Mouse (Mus musculus): Measurements from ENCODE around the gene 4921530L21Rik. TPM values are rescaled to one million over a fixed set of nuclear protein-coding genes. Genes with fewer than 3 reads are reported as not detected.

Gene 4921530L21Rik
- not detected in 2 replicates for total RNA-seq (2012; rRNA removed)

- no peak for DNase-seq (ENCODE audit: low read depth, low spot score)
- Histone ChIP-seq H3K4me1 (ENCODE audit: control insufficient read depth in 2 of 2, insufficient read depth in 2 of 2, low read length in 2 of 2, poor library complexity in 1 of 2) (no peaks in the 10 kb centered on the region), H3K27ac (ENCODE audit: insufficient read depth, low read depth, low read length, poor library complexity, severe bottlenecking) (no peak within 1 kb of the TSS), H3K36me3 (ENCODE audit: control insufficient read depth, insufficient read depth, low read length, poor library complexity, severe bottlenecking) (no peaks in the 10 kb centered on the region), H3K9me3 (ENCODE audit: control insufficient read depth, insufficient read depth, low read depth, low read length) (no peaks in the 10 kb centered on the region), H3K4me3 (ENCODE audit: insufficient read depth in 1 of 2, low read depth in 1 of 2, low read length in 2 of 2, poor library complexity in 1 of 2, severe bottlenecking in 1 of 2) (no peak within 1 kb of the TSS), H3K9ac (ENCODE audit: insufficient read depth, low read depth, low read length, poor library complexity, severe bottlenecking) (no peak within 1 kb of the TSS)
- in situ Hi-C loops (cut with MboI; ENCODE audit: low sequenced_read_pairs in 2 of 2, unreplicated experiment in 2 of 2): no loop called here
- TF ChIP-seq ZC3H11A (IDR thresholded peaks at IDR 0.05; ENCODE audit: borderline replicate concordance, low read depth, low read length) (no peak), CHD2 (IDR thresholded peaks at IDR 0.05; ENCODE audit: low read depth, low read length) (no peak), HCFC1 (IDR thresholded peaks at IDR 0.05; ENCODE audit: borderline replicate concordance, insufficient read depth, low read length) (no peak), ZNF384 (IDR thresholded peaks at IDR 0.05; ENCODE audit: low read depth, low read length) (no peak), MAFK (IDR thresholded peaks at IDR 0.05; ENCODE audit: insufficient read depth, low read depth, low read length) (no peak)
Measured at GRCm38 (mm10) chr14:95880954-95881353, at the start of gene 4921530L21Rik. Gene 4921530L21Rik (plus strand): TSS chr14:95881254.

- DNase-seq (ENCODE audit: low read depth, low spot score): peak; percentile 24
- in situ Hi-C loops (cut with MboI; ENCODE audit: low sequenced_read_pairs in 2 of 2, unreplicated experiment in 2 of 2): no loop called here
- no peak for TF ChIP-seq HCFC1 (IDR thresholded peaks at IDR 0.05; ENCODE audit: borderline replicate concordance, insufficient read depth, low read length)
- peak; percentile 91 for TF ChIP-seq ZNF384 (IDR thresholded peaks at IDR 0.05; ENCODE audit: low read depth, low read length)
Measured at GRCm38 (mm10) chr14:95833866-95834265, 47.2 kb upstream of the 4921530L21Rik start.

GRCm38 (mm10) chr14:95862981-95863380, 18.1 kb upstream of the 4921530L21Rik start:
- H3K9ac ChIP-seq (ENCODE audit: insufficient read depth, low read depth, low read length, poor library complexity, severe bottlenecking): no peak overlapping the region
- in situ Hi-C loops (cut with MboI; ENCODE audit: low sequenced_read_pairs in 2 of 2, unreplicated experiment in 2 of 2): no loop called here
- no peaks in the 10 kb centered on the region for H3K9me3 ChIP-seq (ENCODE audit: control insufficient read depth, insufficient read depth, low read depth, low read length)
- DNase-seq (ENCODE audit: low read depth, low spot score): no peak
- H3K4me3 ChIP-seq (ENCODE audit: insufficient read depth in 1 of 2, low read depth in 1 of 2, low read length in 2 of 2, poor library complexity in 1 of 2, severe bottlenecking in 1 of 2): no peak overlapping the region
- no peaks in the 10 kb centered on the region for H3K36me3 ChIP-seq (ENCODE audit: control insufficient read depth, insufficient read depth, low read length, poor library complexity, severe bottlenecking)
- H3K4me1 ChIP-seq (ENCODE audit: control insufficient read depth in 2 of 2, insufficient read depth in 2 of 2, low read length in 2 of 2, poor library complexity in 1 of 2): no peaks in the 10 kb centered on the region
- TF ChIP-seq ZC3H11A (IDR thresholded peaks at IDR 0.05; ENCODE audit: borderline replicate concordance, low read depth, low read length): no peak
- no peak overlapping the region for H3K27ac ChIP-seq (ENCODE audit: insufficient read depth, low read depth, low read length, poor library complexity, severe bottlenecking)

More at GRCm38 (mm10) chr14:95833866-95834265, 47.2 kb upstream of the 4921530L21Rik start:
- H3K9me3 ChIP-seq (ENCODE audit: control insufficient read depth, insufficient read depth, low read depth, low read length): no peaks in the 10 kb centered on the region
- H3K9ac ChIP-seq (ENCODE audit: insufficient read depth, low read depth, low read length, poor library complexity, severe bottlenecking): no peak overlapping the region
- no peak overlapping the region for H3K4me3 ChIP-seq (ENCODE audit: insufficient read depth in 1 of 2, low read depth in 1 of 2, low read length in 2 of 2, poor library complexity in 1 of 2, severe bottlenecking in 1 of 2)
- peaks cover 2 to 3% of the 10 kb centered on the region in 2 experiments; a peak in 2 of 4 replicates for H3K4me1 ChIP-seq (ENCODE audit: control insufficient read depth in 2 of 2, insufficient read depth in 2 of 2, low read length in 2 of 2, poor library complexity in 1 of 2)
- H3K36me3 ChIP-seq (ENCODE audit: control insufficient read depth, insufficient read depth, low read length, poor library complexity, severe bottlenecking): no peaks in the 10 kb centered on the region
- H3K27ac ChIP-seq (ENCODE audit: insufficient read depth, low read depth, low read length, poor library complexity, severe bottlenecking): peak overlapping the region; percentile 70; the same call in 1 of the 2 replicates

GRCm38 (mm10) chr14:95865676-95866416, 15.2 kb upstream of the 4921530L21Rik start:
- H3K4me1 ChIP-seq (ENCODE audit: control insufficient read depth in 2 of 2, insufficient read depth in 2 of 2, low read length in 2 of 2, poor library complexity in 1 of 2): no peaks in the 10 kb centered on the region
- in situ Hi-C loops (cut with MboI; ENCODE audit: low sequenced_read_pairs in 2 of 2, unreplicated experiment in 2 of 2): no loop called here
- H3K9ac ChIP-seq (ENCODE audit: insufficient read depth, low read depth, low read length, poor library complexity, severe bottlenecking): no peak overlapping the region
- H3K4me3 ChIP-seq (ENCODE audit: insufficient read depth in 1 of 2, low read depth in 1 of 2, low read length in 2 of 2, poor library complexity in 1 of 2, severe bottlenecking in 1 of 2): no peak overlapping the region
- no peaks in the 10 kb centered on the region for H3K9me3 ChIP-seq (ENCODE audit: control insufficient read depth, insufficient read depth, low read depth, low read length)
- no peak overlapping the region for H3K27ac ChIP-seq (ENCODE audit: insufficient read depth, low read depth, low read length, poor library complexity, severe bottlenecking)
- TF ChIP-seq HCFC1 (IDR thresholded peaks at IDR 0.05; ENCODE audit: borderline replicate concordance, insufficient read depth, low read length): no peak
- DNase-seq (ENCODE audit: low read depth, low spot score): no peak
- H3K36me3 ChIP-seq (ENCODE audit: control insufficient read depth, insufficient read depth, low read length, poor library complexity, severe bottlenecking): no peaks in the 10 kb centered on the region

- Histone ChIP-seq H3K4me1 (ENCODE audit: control insufficient read depth in 2 of 2, insufficient read depth in 2 of 2, low read length in 2 of 2, poor library complexity in 1 of 2) (no peaks in the 10 kb centered on the region; a peak in 1 of 4 replicates), H3K9me3 (ENCODE audit: control insufficient read depth, insufficient read depth, low read depth, low read length) (no peaks in the 10 kb centered on the region), H3K9ac (ENCODE audit: insufficient read depth, low read depth, low read length, poor library complexity, severe bottlenecking) (no peak overlapping the region), H3K4me3 (ENCODE audit: insufficient read depth in 1 of 2, low read depth in 1 of 2, low read length in 2 of 2, poor library complexity in 1 of 2, severe bottlenecking in 1 of 2) (no peak overlapping the region), H3K27ac (ENCODE audit: insufficient read depth, low read depth, low read length, poor library complexity, severe bottlenecking) (no peak overlapping the region), H3K36me3 (ENCODE audit: control insufficient read depth, insufficient read depth, low read length, poor library complexity, severe bottlenecking) (no peaks in the 10 kb centered on the region)
- no peak for TF ChIP-seq ZNF384 (IDR thresholded peaks at IDR 0.05; ENCODE audit: low read depth, low read length)
- no peak for TF ChIP-seq ZC3H11A (IDR thresholded peaks at IDR 0.05; ENCODE audit: borderline replicate concordance, low read depth, low read length)
- TF ChIP-seq CHD2 (IDR thresholded peaks at IDR 0.05; ENCODE audit: low read depth, low read length): no peak
- no peak for TF ChIP-seq HCFC1 (IDR thresholded peaks at IDR 0.05; ENCODE audit: borderline replicate concordance, insufficient read depth, low read length)
- no peak for TF ChIP-seq MAFK (IDR thresholded peaks at IDR 0.05; ENCODE audit: insufficient read depth, low read depth, low read length)
- DNase-seq (ENCODE audit: low read depth, low spot score): no peak
- in situ Hi-C loops (cut with MboI; ENCODE audit: low sequenced_read_pairs in 2 of 2, unreplicated experiment in 2 of 2): no loop called here
Measured at GRCm38 (mm10) chr14:95872020-95872419, 9.0 kb upstream of the 4921530L21Rik start.
